Mouse (Mus musculus) erythroblast, embryonic 14.5 days (primary cell): ENCODE measurements around the gene Lpar5.

ENCODE experiments used
- GATA1 ChIP-seq: IDR thresholded peaks from 2 replicates; pipeline ENCODE4 v1.6.1; 2012; ENCODE audit warnings: low read length, inconsistent platforms, mixed read lengths
- TAL1 ChIP-seq: IDR thresholded peaks from 3 replicates; pipeline ENCODE4 v1.6.1; 2012; ENCODE audit warnings: low read length, inconsistent platforms, mixed read lengths

DNA sequence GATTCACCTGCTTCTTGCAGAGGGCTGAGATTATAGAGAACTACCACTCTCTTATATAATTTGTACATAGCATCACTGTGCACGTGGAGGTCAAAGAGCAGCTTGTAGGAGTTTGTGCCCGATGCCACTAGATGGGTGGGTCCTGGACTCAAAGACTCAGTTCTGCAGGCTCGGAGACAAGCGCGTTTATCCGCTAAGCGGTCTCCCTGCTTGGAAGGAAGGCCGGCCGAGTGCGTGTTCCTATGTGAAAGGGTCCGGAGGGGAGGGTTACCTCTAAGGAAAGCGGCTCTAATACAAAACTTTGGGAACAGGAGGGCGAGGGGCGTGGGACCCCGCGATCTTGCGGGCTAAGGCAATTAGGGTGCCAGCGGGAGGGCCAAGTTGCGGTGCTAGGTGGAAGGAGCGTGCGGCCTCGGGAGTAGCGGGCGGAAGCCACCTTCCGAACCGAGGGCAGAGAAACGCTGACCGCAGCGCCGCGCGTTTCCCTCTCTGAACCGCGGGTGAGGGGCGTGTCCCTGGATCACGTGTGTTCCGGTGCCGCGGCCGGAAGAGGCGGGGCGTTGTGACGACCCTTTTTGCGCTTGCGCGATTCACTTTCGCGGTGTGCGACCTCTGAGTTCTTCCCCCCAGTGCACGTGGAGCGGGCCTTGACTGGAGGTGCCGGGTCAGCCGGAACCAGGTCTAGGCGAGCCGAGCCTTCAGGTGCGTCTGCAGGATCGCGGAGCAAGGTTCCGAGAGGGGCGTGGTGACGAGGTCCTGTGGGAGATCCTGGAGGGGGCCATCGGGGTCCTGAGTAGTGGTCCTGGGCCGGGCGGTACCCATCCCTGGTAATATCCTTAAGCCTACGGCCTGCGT, 63.8 kb downstream of the Lpar5 start, which contains the start of gene Nop2:
- TF ChIP-seq GATA1 (no peak), TAL1 (no peak)
